Mouse (Mus musculus) megakaryocyte, embryonic 14.5 days (primary cell): ENCODE measurements around the gene Iba57.

Source experiments
- FLI1 ChIP-seq: IDR thresholded peaks from 2 replicates; pipeline ENCODE4 v1.6.1; 2012; ENCODE audit warnings: low read length, inconsistent platforms, mixed read lengths
- GATA1 ChIP-seq: IDR thresholded peaks from 3 replicates; pipeline ENCODE4 v1.6.1; 2012; ENCODE audit warnings: mixed read lengths, low read length, inconsistent platforms, borderline replicate concordance

DNA sequence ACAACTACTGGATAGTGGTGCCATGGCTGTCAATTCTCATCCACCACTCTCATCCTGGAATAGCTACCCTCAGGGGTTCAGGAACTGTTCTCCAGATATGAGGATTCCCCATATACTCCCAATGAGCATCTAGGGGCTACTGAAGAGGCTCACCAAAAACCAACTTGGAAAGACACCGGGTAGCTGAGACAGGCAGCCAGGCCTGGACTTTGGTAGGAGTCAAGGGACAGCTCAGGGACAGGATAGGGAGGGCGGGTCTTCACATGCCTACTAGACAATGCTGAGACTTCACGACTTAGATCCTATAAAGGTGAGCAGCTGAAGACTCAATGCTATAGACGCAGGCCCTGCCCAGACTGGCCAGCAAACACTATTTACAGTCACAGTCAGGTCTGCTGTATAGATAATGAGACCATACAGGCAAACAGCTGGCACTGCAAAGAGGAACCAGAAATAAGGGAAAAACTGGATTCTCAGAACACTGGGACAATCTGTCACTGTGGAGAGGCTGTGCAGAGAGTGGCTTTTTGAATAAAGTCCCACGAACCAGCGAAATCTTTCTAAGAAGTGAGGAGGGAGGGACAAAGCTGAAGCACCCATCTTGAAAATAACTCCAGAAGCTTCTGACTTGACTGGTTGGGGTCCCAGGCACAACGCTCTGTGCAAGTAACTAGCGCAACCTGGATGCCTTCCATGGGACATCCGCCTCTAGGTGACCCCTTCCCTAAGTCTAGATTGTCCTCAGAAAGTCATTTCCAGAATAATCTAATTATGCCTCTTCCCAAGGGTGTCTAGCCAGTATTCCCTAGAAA, 890 bp downstream of the Iba57 start:
- TF ChIP-seq GATA1 (no peak), FLI1 (no peak)
